Mouse (Mus musculus): ENCODE measurements around the gene Spr.
"Not testable (repeated sequence)": the region's sequence is repeated elsewhere in the genome, so short reads cannot be mapped to it uniquely, and the experiment has no call there.

Gene Spr

DNA sequence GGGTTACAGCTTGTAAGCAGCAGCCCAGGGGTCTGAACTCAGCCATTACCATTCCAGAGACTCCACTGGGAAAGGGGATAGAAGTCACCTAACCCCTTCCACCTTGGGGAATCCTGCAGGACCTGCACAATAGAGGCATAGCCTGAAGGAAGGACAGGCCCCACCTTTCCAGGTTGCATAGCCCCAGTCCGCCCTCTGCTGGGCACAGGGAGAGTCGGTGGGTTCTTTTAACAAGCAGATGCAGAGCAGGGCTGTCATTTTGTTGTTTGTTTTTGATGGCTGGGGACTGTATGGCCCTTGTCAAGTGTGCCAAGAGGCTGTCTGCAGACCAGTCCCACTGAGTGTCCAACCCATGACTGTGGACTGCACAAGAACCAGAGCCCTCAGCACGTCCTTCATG, 4.8 kb downstream of the Spr start:
- ATAC-seq (ENCODE audit: insufficient number of reproducible peaks, low FRiP score, low TSS enrichment): not testable (repeated sequence)

- not testable (repeated sequence) for ATAC-seq (ENCODE audit: insufficient number of reproducible peaks, low FRiP score, low TSS enrichment)
Observed at GRCm38 (mm10) chr6:85132237-85132636, 5.3 kb downstream of the Spr start.

DNA sequence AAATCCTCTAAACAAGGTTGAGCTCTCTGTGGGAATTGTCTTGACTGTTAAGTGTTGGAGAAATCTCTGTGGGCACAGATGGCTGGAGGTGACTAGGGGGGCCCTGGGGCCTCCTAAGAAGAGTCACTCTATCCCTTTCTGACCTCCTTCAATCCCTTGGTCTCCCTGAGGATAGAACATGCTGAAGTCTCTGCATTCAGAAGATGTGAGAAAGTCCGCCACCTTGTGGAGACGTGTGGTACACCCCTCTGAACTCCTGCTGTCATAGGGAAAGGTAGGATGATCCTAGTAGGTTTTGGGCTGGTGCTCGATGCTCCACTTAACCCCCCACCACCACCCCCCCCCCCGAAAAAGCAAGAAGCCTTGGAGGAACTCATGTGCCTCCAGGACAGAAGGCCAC, 5.9 kb downstream of the Spr start:
- peak; percentile 53; the same call in 1 of the 2 replicates for ATAC-seq (ENCODE audit: insufficient number of reproducible peaks, low FRiP score, low TSS enrichment)

DNA sequence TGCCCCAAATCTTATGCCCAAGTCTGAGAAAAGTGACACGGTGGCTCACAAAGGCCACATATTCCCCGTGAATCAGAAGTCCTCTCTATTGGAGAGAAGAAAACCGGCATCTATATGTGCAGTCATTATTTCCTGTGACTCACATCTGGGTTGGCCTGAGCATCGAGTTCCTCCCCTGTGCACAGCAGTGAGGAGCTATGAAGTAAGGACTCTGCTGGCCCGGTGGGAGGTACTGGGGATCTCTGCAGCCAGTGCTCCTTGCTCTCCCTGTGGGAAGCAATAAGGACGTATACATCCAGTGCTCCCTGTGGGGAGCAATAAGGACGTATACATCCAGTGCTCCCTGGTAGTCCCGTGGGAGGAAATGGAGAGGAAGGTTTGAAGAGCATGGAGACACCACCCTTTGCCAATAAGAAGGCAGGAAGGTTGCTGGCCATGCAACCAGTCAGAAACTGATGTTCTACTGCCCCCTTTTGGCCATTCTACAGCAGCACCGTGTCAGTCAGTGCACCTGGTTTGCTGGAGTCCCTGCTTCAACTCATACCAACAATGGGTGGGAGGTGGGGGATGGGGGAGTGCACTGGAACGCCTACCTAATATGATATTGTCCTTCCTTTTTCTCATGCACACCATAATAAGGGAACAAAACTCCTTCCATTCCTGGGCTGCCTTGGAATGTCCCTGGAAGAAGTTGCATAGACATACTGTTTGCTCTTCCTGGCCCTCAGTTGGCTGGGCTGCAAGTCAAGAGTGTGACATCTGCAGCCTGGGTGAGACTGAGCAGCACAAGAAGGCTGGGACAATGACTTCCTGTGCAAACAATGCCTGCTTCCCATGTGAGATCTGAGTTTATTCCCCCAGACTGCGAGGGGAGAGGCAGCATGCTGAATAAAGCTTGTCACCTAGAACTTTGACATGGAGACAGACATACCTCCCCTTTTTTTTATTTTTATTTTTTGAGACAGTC, 19.7 kb downstream of the Spr start:
- peak; percentile 83; the same call in 1 of the 2 replicates for ATAC-seq (ENCODE audit: insufficient number of reproducible peaks, low FRiP score, low TSS enrichment)

- ATAC-seq (ENCODE audit: insufficient number of reproducible peaks, low FRiP score, low TSS enrichment): no peak
Observed at GRCm38 (mm10) chr6:85105033-85105615, 32.4 kb downstream of the Spr start.

- ATAC-seq (ENCODE audit: insufficient number of reproducible peaks, low FRiP score, low TSS enrichment): no peak
Observed at GRCm38 (mm10) chr6:85103321-85103720, 34.2 kb downstream of the Spr start.

- no peak for ATAC-seq (ENCODE audit: insufficient number of reproducible peaks, low FRiP score, low TSS enrichment)
Observed at GRCm38 (mm10) chr6:85096441-85096840, 41.1 kb downstream of the Spr start.

DNA sequence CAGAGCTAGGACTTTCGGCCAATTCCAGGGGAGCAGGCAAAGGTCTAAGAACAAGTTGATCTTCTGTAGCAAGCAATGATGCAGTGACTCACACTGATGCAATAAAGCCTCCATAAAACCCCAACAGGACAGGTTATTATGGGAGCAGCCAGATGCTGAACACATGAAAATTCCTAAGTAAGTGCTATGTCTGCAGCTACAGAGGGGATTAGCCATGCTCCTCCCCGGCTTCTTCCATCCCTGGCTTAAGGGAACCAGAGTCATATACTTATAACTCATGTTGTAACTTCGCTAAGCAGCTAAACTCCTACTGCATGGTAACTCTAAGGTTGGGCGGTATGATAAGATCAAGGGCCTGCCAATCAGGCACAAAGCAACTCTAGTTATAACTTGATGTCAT, 50.1 kb downstream of the Spr start:
- no peak for ATAC-seq (ENCODE audit: insufficient number of reproducible peaks, low FRiP score, low TSS enrichment)

DNA sequence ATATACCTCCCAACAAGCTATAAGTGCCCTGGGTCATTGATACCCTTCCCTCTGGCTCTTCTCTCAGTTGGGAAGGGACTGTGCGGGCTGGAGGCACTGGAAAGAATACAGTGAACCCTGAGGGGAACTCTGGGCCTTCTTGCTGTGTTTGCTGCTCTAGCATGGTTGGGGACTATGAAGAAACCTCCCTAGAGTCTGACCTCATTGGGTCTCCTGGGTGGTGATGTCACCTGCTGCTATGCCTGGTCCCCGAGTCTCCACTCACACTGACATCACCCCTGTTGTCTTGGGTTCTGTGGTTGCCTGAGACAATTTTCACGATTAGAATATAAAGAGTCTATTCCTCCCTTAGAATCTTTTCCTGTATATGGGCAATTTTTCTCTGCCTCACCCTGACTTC, 50.9 kb downstream of the Spr start:
- no peak for ATAC-seq (ENCODE audit: insufficient number of reproducible peaks, low FRiP score, low TSS enrichment)

Data from cerebellum, adult (tissue).